Mouse (Mus musculus): ENCODE data around the gene Afap1l2.

DNA sequence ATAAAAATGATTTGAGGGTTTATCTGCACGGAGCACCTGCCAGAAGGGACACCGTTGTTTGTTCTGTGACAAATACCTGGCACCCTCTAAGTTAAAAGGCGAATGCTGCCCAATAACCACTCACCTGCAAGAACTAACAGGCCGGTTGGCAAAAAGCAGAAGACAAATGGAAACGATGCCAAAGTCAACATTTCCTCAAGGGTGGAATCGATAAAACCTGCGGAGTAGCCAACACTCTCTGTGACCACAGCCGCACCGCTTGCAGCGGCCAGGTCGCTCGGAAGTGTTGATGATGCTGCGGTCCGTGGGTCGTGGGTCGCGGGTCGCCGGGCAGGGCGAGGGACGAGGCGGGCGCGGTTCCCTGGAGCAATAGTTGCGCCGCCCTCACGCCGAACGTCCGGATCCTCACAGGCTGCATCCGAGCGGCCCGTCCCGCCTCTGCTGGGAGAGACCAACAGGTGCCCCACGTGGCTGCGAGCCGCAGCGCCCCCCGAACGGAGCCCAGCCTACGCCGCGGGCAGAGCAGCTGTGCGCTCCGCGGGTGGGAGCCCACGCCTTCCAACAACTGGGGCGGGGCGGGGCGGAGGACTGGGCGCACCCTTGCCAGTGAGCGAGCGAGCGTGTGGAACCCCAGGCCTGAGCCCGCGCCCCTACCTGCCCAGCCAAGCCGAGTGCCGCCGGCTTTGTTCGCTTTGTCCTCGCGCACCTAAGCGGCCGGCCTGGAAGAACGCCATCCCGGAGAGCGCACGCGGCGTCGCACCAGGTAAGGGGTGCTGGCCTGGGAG is 134.0 kb downstream of the Afap1l2 start, which contains the start of gene Vwa2:
- TF ChIP-seq POLR2A (IDR thresholded peaks at IDR 0.05; ENCODE audit: low read depth, low read length) = no peak
- TF ChIP-seq MXI1 (IDR thresholded peaks at IDR 0.05; ENCODE audit: low read depth, low read length) = no peak
- TF ChIP-seq MYC (IDR thresholded peaks at IDR 0.05; ENCODE audit: low read depth, low read length) = no peak
- no peak for TF ChIP-seq CTCF (conservative IDR thresholded peaks at IDR 0.05 in 1 of 2, IDR thresholded peaks at IDR 0.05 in 1 of 2; ENCODE audit: low read depth in 2 of 2, low read length in 2 of 2)
- no peak for TF ChIP-seq POLR2AphosphoS2 (IDR thresholded peaks at IDR 0.05; ENCODE audit: low read depth, low read length)
- no peak for TF ChIP-seq CHD1 (IDR thresholded peaks at IDR 0.05; ENCODE audit: low read depth, low read length)
